Mouse (Mus musculus): ENCODE data around the gene Bbc3. TPM values are rescaled to one million over a fixed set of nuclear protein-coding genes. Genes with fewer than 3 reads are reported as not detected.
A peak's percentile ranks its signal among the peaks of the same experiment; 100 is the strongest.

Gene Bbc3
- polyA plus RNA-seq, 1 experiment from 2014 or later: 24.2 TPM

- peak; percentile 8; the same call in 1 of the 2 replicates for ATAC-seq (ENCODE audit: low FRiP score)
- Histone ChIP-seq H3K27ac (peak overlapping the region; percentile 97), H3K27me3 (no peaks in the 10 kb centered on the region), H3K4me3 (peak overlapping the region; percentile 68), H3K4me2 (peak overlapping the region; percentile 96), H3K36me3 (no peaks in the 10 kb centered on the region), H3K9ac (peak overlapping the region; percentile 92), H3K9me3 (no peaks in the 10 kb centered on the region), H3K4me1 (replicated peaks) (peaks cover 59% of the 10 kb centered on the region)
- WGBS: under 1% methylated on average over 31 of the region's 31 CpGs
Observed at GRCm38 (mm10) chr7:16310521-16311452, 2.6 kb downstream of the Bbc3 start.

GRCm38 (mm10) chr7:16311453-16312004 lies 3.3 kb downstream of the Bbc3 start:
- Histone ChIP-seq H3K9ac (peak overlapping the region; percentile 92), H3K4me2 (peak overlapping the region; percentile 96), H3K4me3 (peak overlapping the region; percentile 68), H3K36me3 (0 out of 2 replicates have a peak, but pooled peaks cover 3% of the 10 kb centered on the region), H3K27me3 (no peaks in the 10 kb centered on the region), H3K27ac (peak overlapping the region; percentile 97), H3K4me1 (replicated peaks) (peaks cover 59% of the 10 kb centered on the region), H3K9me3 (no peaks in the 10 kb centered on the region)
- under 1% methylated on average over 14 of the region's 14 CpGs for WGBS
- ATAC-seq (ENCODE audit: low FRiP score): no peak

DNA sequence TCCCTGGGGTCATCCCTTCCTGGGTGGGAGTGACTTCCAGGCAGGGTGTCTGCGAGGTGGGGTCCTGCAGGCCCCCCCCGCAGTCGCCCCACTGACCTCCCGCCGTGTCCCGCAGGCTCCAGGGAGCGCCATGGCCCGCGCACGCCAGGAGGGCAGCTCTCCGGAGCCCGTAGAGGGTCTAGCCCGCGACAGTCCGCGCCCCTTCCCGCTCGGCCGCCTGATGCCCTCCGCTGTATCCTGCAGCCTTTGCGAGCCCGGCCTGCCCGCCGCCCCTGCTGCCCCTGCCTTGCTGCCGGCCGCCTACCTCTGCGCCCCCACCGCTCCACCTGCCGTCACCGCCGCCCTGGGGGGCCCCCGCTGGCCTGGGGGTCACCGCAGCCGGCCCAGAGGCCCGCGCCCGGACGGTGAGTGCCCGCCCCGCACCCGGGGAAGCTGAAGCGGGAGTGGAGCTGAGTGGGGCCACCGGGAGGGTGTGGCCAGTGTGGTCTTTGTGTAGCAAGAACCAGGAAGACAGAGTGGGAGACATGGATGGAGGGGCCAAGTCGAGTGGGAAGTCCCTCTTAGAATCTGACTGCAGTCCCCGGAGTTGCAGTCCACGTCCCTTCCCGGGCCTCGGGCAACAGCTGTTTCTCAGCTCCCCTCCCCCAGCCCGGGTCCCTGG lies 3.9 kb downstream of the Bbc3 start:
- under 1% methylated on average over 40 of the region's 49 CpGs for WGBS
- peak overlapping the region; percentile 96 for H3K4me2 ChIP-seq
- peak overlapping the region; percentile 68 for H3K4me3 ChIP-seq
- ATAC-seq (ENCODE audit: low FRiP score): no peak
- H3K4me1 ChIP-seq (replicated peaks): peaks cover 59% of the 10 kb centered on the region
- H3K9ac ChIP-seq: peak overlapping the region; percentile 92
- H3K36me3 ChIP-seq: peaks cover 9% of the 10 kb centered on the region; the same call in 1 of the 2 replicates
- peak overlapping the region; percentile 97 for H3K27ac ChIP-seq
- no peaks in the 10 kb centered on the region for H3K27me3 ChIP-seq
- no peaks in the 10 kb centered on the region for H3K9me3 ChIP-seq

DNA sequence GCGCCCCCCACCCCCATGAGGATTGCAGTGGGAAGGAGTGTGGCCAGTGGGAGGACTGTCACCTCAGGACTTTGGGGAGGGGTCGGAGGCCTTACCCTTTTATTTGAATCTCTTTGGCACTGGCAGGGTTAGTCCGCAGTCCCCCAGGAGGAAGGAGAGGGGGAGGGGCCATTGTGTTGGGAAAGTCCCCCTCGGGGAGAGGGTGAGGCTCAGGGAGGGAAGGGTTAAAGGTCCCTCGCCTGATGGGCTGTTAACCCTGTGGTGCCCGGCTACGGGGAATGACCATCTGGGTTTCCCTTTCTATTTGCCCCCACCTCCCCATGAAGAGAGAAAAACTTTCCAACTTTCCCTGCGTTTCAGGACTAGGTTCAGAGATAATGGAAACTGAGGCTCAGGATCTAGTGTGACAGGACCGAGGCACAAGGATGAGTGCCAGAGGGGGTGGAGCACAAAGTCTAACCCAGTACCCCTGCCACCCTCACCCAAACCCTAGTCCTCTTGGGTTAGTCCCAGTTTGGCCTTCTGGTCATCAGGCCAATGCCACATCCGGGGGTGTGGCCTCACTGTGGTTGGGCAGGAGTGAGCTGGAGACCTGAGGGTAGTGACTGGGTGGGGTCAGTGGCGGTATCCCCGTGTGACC lies 4.6 kb downstream of the Bbc3 start:
- Histone ChIP-seq H3K27ac (peak overlapping the region; percentile 97), H3K4me2 (peak overlapping the region; percentile 96), H3K9ac (peak overlapping the region; percentile 92), H3K27me3 (no peaks in the 10 kb centered on the region), H3K4me3 (peak overlapping the region; percentile 68), H3K4me1 (replicated peaks) (peaks cover 59% of the 10 kb centered on the region), H3K9me3 (no peaks in the 10 kb centered on the region), H3K36me3 (peaks cover 13% of the 10 kb centered on the region)
- WGBS: 0% methylated on average over 12 of the region's 12 CpGs
- no peak for ATAC-seq (ENCODE audit: low FRiP score)

GRCm38 (mm10) chr7:16313481-16314220 lies 5.5 kb downstream of the Bbc3 start:
- H3K9ac ChIP-seq: peak overlapping the region; percentile 92
- H3K27ac ChIP-seq: peak overlapping the region; percentile 97
- peaks cover 57% of the 10 kb centered on the region for H3K4me1 ChIP-seq (replicated peaks)
- peaks cover 13% of the 10 kb centered on the region for H3K36me3 ChIP-seq
- peak overlapping the region; percentile 68 for H3K4me3 ChIP-seq
- ATAC-seq (ENCODE audit: low FRiP score): peak; percentile 66
- WGBS: 0% methylated on average over 61 of the region's 66 CpGs
- peak overlapping the region; percentile 96 for H3K4me2 ChIP-seq
- no peaks in the 10 kb centered on the region for H3K9me3 ChIP-seq
- H3K27me3 ChIP-seq: no peaks in the 10 kb centered on the region

DNA sequence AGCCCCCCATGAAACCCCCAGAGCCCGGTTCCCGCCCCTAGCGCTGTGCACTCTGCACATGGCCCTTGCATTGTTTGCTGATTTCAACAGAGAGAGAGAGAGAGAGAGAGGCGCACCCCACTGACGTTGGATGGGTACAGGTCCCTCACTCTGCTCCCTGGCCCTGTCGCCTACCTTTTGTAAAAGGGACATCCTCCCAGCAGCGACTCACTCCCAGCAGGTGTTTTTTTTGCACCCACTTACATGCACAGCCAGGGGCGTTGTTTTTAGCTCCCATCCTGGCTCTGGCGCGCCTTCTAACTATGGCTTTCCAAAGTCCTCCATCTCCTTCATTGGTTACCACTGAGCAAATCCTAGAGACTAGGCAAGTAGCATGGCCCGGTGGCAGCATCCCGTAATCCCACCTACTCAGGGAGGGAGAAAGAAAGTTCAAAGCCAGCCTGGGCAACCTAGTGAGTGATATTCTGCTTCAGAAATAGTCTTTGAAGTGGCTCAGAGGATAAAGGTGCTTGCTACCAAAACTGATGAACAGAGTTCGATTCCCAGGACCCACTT lies 6.1 kb downstream of the Bbc3 start:
- Histone ChIP-seq H3K36me3 (peaks cover 13% of the 10 kb centered on the region), H3K9me3 (no peaks in the 10 kb centered on the region), H3K4me3 (peak overlapping the region; percentile 68), H3K27ac (peak overlapping the region; percentile 97), H3K9ac (peak overlapping the region; percentile 92), H3K27me3 (no peaks in the 10 kb centered on the region), H3K4me2 (peak overlapping the region; percentile 96), H3K4me1 (replicated peaks) (peaks cover 50% of the 10 kb centered on the region)
- WGBS: 9% methylated on average over 12 of the region's 13 CpGs
- ATAC-seq (ENCODE audit: low FRiP score): peak; percentile 15

GRCm38 (mm10) chr7:16315222-16315759 lies 7.1 kb downstream of the Bbc3 start:
- Histone ChIP-seq H3K36me3 (peaks cover 13% of the 10 kb centered on the region), H3K4me2 (no peak overlapping the region), H3K9me3 (no peaks in the 10 kb centered on the region), H3K4me1 (replicated peaks) (peaks cover 40% of the 10 kb centered on the region), H3K27ac (peak overlapping the region; percentile 12; the same call in 1 of the 2 replicates), H3K4me3 (no peak overlapping the region), H3K27me3 (no peaks in the 10 kb centered on the region), H3K9ac (no peak overlapping the region)
- 70% methylated on average over 4 of the region's 4 CpGs for WGBS
- no peak for ATAC-seq (ENCODE audit: low FRiP score)

GRCm38 (mm10) chr7:16317094-16317493 lies 8.9 kb downstream of the Bbc3 start:
- Histone ChIP-seq H3K4me1 (replicated peaks) (peaks cover 22% of the 10 kb centered on the region), H3K27me3 (no peaks in the 10 kb centered on the region), H3K4me3 (no peak overlapping the region), H3K36me3 (peaks cover 13% of the 10 kb centered on the region), H3K9ac (0 out of 2 replicates have a peak overlapping the region, but pooled peaks have one; percentile 5), H3K9me3 (no peaks in the 10 kb centered on the region), H3K27ac (no peak overlapping the region), H3K4me2 (no peak overlapping the region)
- WGBS: 82% methylated on average over 14 of the region's 14 CpGs
- ATAC-seq (ENCODE audit: low FRiP score): no peak

- H3K4me2 ChIP-seq: no peak overlapping the region
- no peaks in the 10 kb centered on the region for H3K27me3 ChIP-seq
- WGBS: 94% methylated on average over 4 of the region's 4 CpGs
- H3K27ac ChIP-seq: no peak overlapping the region
- no peaks in the 10 kb centered on the region for H3K9me3 ChIP-seq
- peaks cover 4% of the 10 kb centered on the region for H3K4me1 ChIP-seq (replicated peaks)
- no peak for ATAC-seq (ENCODE audit: low FRiP score)
- no peak overlapping the region for H3K9ac ChIP-seq
- no peak overlapping the region for H3K4me3 ChIP-seq
- H3K36me3 ChIP-seq: peaks cover 13% of the 10 kb centered on the region
Observed at GRCm38 (mm10) chr7:16319216-16319615, 11.0 kb downstream of the Bbc3 start.

- Histone ChIP-seq H3K9me3 (no peaks in the 10 kb centered on the region), H3K36me3 (peaks cover 13% of the 10 kb centered on the region), H3K9ac (no peak overlapping the region), H3K4me3 (no peak overlapping the region), H3K4me2 (no peak overlapping the region), H3K27me3 (no peaks in the 10 kb centered on the region), H3K4me1 (replicated peaks) (no peaks in the 10 kb centered on the region), H3K27ac (no peak overlapping the region)
- WGBS: 88% methylated on average over 6 of the region's 6 CpGs
- ATAC-seq (ENCODE audit: low FRiP score): no peak
Observed at GRCm38 (mm10) chr7:16320479-16320878, 12.3 kb downstream of the Bbc3 start.

DNA sequence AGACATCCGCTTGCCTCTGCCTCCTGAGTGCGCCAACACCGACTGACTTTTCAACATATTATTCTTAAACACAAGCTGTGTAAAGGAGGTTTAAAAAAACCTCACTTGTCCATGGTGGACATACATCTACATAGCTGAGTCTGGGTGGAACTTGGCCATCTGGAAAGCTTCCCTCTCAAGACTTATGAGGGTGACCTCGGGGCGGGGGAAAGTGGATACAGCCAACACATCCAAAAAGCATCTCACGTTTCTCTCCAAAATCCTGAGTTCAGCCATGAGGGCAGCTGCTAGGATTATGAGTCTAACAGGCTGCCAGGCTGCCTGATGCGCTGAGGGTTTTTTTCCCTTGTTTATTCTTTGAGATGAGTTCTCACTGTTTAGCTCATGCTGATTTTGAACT lies 16.5 kb downstream of the Bbc3 start:
- no peak for ATAC-seq (ENCODE audit: low FRiP score)
- Histone ChIP-seq H3K27me3 (no peaks in the 10 kb centered on the region), H3K9ac (no peak overlapping the region), H3K36me3 (peaks cover 33% of the 10 kb centered on the region), H3K4me3 (no peak overlapping the region), H3K4me2 (no peak overlapping the region), H3K9me3 (no peaks in the 10 kb centered on the region), H3K4me1 (replicated peaks) (0 out of 2 replicates have a peak, but pooled peaks cover 5% of the 10 kb centered on the region), H3K27ac (no peak overlapping the region)
- WGBS: 88% methylated on average over 7 of the region's 7 CpGs

Measured in hindbrain, embryonic 13.5 days (tissue).